Mouse (Mus musculus): Measurements from ENCODE around the gene Ldhal6b. TPM values are rescaled to one million over a fixed set of nuclear protein-coding genes. Genes with fewer than 3 reads are reported as not detected.

Ldhal6b gene
- polyA plus RNA-seq, 1 experiment from 2014 or later = not detected

DNA sequence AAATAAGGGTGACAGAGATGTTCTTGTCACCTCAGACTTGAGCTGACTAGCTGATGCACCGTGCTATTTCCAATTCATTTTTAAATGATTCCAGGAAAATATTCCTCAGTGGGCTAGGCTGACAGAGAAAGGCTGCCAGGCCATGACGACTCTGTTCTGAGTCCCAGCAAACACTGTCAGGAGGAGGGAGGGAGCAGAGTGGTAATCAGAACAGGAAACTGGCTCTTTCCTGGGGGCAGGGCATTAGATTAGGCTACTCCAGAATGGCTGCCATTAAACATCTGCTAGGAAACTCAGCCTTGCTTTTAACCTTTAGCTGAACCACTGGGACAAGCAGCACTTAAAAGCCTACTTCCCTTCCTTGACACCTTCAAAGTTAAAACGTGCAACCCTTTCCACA is 6.6 kb upstream of the Ldhal6b start:
- H3K4me1 ChIP-seq = 0 out of 2 replicates have a peak, but pooled peaks cover 4% of the 10 kb centered on the region
- H3K4me2 ChIP-seq (replicated peaks) = no peak overlapping the region
- no peak for ATAC-seq (ENCODE audit: low FRiP score, low read depth)
- no peak overlapping the region for H3K4me3 ChIP-seq
- H3K9me3 ChIP-seq = no peaks in the 10 kb centered on the region
- no peaks in the 10 kb centered on the region for H3K27me3 ChIP-seq
- H3K9ac ChIP-seq = no peak overlapping the region
- WGBS = 31% methylated on average over 3 of the region's 3 CpGs
- H3K36me3 ChIP-seq = peaks cover 22% of the 10 kb centered on the region
- H3K27ac ChIP-seq = no peak overlapping the region

DNA sequence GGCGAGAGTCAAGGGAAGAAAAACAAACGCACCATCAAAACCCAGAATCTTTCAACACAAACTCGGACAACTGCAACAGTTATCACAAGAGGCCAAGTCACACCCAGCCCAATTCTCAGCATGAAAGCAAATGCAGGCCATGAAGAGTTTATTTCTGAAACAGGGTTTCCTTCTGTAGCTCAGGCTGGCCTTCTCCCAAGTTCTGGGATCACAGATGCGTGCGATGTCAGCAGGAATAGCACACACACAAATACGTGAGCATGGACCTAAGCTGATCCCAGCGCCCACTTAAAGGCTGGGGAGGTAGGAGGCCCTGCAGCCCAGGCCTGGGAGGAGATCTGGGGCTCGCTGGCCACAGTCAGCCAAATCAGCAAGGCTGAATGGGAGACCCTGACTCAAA is 5.6 kb upstream of the Ldhal6b start:
- Histone ChIP-seq H3K27ac (no peak overlapping the region), H3K4me1 (no peaks in the 10 kb centered on the region), H3K36me3 (peaks cover 30% of the 10 kb centered on the region), H3K9ac (no peak overlapping the region), H3K4me2 (replicated peaks) (no peak overlapping the region), H3K9me3 (no peaks in the 10 kb centered on the region), H3K27me3 (no peaks in the 10 kb centered on the region), H3K4me3 (no peak overlapping the region)
- WGBS = 89% methylated on average over 8 of the region's 8 CpGs
- ATAC-seq (ENCODE audit: low FRiP score, low read depth) = no peak

DNA sequence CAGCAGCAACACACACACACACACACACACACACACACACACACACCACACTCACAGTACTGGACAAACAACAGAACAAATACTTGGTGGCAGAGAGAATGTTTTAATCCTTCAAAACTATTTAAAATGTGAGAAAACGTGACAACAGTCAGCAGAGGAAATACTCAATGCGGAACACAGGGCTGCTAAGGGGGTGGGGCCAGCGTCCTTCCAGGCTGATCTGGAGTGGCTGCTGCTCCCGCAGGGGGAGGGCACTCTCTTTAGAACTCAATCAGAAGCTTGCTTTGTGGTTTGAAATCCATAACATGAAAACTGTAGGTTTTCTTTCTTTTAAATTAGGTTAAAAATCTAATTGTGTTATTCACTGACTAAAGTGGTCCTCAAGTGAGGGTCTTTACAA is 3.3 kb upstream of the Ldhal6b start:
- Histone ChIP-seq H3K4me1 (no peaks in the 10 kb centered on the region), H3K27ac (no peak overlapping the region), H3K27me3 (no peaks in the 10 kb centered on the region), H3K36me3 (peaks cover 49% of the 10 kb centered on the region), H3K9ac (no peak overlapping the region), H3K4me3 (no peak overlapping the region), H3K4me2 (replicated peaks) (no peak overlapping the region), H3K9me3 (no peaks in the 10 kb centered on the region)
- ATAC-seq (ENCODE audit: low FRiP score, low read depth) = no peak
- 52% methylated on average over 4 of the region's 4 CpGs for WGBS

DNA sequence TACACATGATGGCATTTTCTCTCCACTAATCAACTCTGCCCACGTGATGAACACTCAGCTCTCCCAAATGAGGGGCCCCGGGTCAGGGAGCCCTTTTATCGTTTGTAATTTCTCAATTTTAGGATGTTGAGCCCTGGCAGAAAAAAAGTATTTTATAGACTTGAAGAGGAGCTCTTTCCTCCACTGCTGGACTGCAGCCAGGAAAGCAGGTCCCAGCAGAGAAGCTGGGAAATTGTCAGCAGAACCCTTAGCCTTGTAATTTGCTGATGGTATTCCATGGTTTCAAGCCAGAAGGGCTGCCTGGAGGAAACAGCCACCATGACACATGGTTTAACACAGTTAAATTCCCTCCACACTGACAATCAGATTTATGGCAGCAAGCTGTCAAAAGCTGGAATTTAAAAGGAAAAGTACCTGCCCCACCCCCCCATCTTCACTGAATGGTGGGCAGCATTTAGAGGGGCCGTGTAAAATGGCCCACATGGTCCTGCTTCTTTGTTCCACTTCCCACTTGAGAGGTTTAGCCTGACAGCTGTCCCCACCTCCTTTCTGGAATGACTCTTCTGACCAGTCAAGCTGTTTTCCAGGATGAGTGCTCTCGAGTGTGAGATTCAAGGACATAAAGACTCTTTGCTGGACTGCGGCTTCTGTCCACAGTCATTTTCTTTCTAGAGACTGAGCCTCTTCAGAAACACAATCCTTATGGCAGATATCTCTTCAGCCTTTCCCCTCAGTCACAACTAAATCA is 1.4 kb upstream of the Ldhal6b start:
- WGBS = 73% methylated on average over 6 of the region's 6 CpGs
- ATAC-seq (ENCODE audit: low FRiP score, low read depth) = no peak
- Histone ChIP-seq H3K9me3 (no peaks in the 10 kb centered on the region), H3K4me3 (no peak overlapping the region), H3K27ac (no peak overlapping the region), H3K4me2 (replicated peaks) (no peak overlapping the region), H3K27me3 (no peaks in the 10 kb centered on the region), H3K4me1 (no peaks in the 10 kb centered on the region), H3K9ac (no peak overlapping the region), H3K36me3 (peaks cover 56% of the 10 kb centered on the region)

DNA sequence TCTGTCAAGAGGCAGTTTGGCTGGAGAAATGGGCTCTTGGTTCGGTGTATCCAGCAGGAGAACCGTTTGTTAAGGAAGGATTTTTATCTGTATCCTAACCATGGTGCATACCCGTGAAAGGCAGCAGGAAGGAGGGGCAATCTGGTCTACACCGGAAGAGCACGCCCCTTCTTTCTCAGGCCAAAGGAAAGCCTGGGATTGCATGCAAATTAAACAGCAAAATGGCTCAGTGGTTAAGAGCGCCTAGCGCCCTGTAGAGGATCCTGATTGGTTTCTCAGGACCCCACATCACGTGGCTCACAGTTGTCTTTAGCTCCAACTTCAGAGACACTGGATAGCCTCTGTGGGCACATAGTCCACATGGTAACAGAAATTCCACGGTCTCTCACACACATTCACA is 489 bp upstream of the Ldhal6b start:
- WGBS = 87% methylated on average over 9 of the region's 9 CpGs
- H3K9me3 ChIP-seq = no peaks in the 10 kb centered on the region
- no peak overlapping the region for H3K27ac ChIP-seq
- H3K36me3 ChIP-seq = peaks cover 58% of the 10 kb centered on the region
- no peaks in the 10 kb centered on the region for H3K4me1 ChIP-seq
- H3K27me3 ChIP-seq = no peaks in the 10 kb centered on the region
- H3K4me3 ChIP-seq = no peak overlapping the region
- H3K4me2 ChIP-seq (replicated peaks) = no peak overlapping the region
- ATAC-seq (ENCODE audit: low FRiP score, low read depth) = no peak
- H3K9ac ChIP-seq = no peak overlapping the region

DNA sequence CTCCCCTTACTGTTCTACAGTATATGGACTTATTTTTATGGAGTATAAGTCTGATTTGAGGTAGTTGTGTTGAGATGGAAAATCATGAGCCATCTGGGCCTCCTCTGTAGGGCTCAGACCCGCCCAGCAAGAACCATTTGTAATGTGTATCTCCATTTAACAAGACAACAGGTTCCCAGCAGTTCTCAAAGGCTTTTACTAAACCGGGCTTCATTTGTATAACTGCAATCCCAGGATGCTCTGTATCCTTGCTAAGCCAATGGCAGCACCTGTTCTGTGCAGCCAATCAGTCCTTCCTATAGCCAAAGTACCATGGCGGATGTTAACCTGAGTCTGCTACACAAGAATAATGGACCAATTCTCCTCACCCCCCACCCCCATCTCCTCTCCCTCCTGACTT is 2.0 kb downstream of the Ldhal6b start:
- Histone ChIP-seq H3K36me3 (peaks cover 62% of the 10 kb centered on the region), H3K9me3 (no peaks in the 10 kb centered on the region), H3K27ac (no peak overlapping the region), H3K27me3 (no peaks in the 10 kb centered on the region), H3K9ac (no peak overlapping the region), H3K4me1 (no peaks in the 10 kb centered on the region), H3K4me2 (replicated peaks) (no peak overlapping the region), H3K4me3 (no peak overlapping the region)
- no peak for ATAC-seq (ENCODE audit: low FRiP score, low read depth)
- WGBS = 92% methylated on average over 3 of the region's 3 CpGs

DNA sequence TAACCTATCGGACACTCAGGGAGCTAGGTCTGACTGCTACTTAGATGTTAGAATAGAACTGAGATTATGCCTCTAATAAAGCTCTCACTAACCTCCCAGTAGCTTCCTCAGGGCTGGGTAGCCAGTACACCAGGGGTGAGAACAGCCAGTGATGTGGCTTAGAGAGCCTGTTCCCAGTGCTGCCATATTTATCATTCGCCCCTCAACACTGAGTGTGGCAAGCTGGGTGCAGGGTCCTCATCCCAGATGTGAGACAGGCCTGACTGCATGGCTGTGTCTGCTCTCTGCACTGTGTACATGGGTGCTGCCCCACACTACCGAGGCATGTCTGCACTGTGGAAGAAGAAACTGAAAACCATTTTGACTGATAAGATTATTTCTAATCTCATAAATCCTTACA is 4.5 kb downstream of the Ldhal6b start:
- no peak overlapping the region for H3K4me3 ChIP-seq
- no peak overlapping the region for H3K27ac ChIP-seq
- no peaks in the 10 kb centered on the region for H3K9me3 ChIP-seq
- WGBS = 88% methylated on average over 3 of the region's 3 CpGs
- no peak overlapping the region for H3K9ac ChIP-seq
- H3K36me3 ChIP-seq = peaks cover 60% of the 10 kb centered on the region
- ATAC-seq (ENCODE audit: low FRiP score, low read depth) = no peak
- no peaks in the 10 kb centered on the region for H3K4me1 ChIP-seq
- H3K4me2 ChIP-seq (replicated peaks) = no peak overlapping the region
- H3K27me3 ChIP-seq = no peaks in the 10 kb centered on the region

DNA sequence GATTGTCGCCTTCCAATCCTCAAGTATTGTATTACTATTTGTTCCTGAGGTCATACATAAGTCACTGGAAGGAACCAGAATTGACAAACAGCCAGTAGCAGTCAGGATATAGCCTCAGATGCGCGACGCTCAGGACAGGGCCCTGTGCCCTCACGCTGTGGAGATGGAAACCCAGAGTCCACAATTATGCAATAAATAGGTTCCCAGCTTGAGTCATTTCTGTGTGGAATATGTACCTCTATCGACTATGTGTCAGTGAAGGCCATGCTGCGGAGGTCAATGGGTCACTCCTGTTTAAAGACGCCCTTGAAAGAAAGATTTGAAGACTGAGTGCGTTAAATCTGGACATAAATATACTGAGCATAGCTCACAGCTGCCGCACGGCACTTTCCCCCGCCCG is 5.2 kb downstream of the Ldhal6b start:
- ATAC-seq (ENCODE audit: low FRiP score, low read depth) = no peak
- H3K4me1 ChIP-seq = no peaks in the 10 kb centered on the region
- H3K27ac ChIP-seq = no peak overlapping the region
- H3K9me3 ChIP-seq = no peaks in the 10 kb centered on the region
- H3K36me3 ChIP-seq = peaks cover 53% of the 10 kb centered on the region
- H3K4me2 ChIP-seq (replicated peaks) = no peak overlapping the region
- H3K4me3 ChIP-seq = no peak overlapping the region
- H3K27me3 ChIP-seq = 0 out of 2 replicates have a peak, but pooled peaks cover 3% of the 10 kb centered on the region
- WGBS = 88% methylated on average over 13 of the region's 13 CpGs
- no peak overlapping the region for H3K9ac ChIP-seq

DNA sequence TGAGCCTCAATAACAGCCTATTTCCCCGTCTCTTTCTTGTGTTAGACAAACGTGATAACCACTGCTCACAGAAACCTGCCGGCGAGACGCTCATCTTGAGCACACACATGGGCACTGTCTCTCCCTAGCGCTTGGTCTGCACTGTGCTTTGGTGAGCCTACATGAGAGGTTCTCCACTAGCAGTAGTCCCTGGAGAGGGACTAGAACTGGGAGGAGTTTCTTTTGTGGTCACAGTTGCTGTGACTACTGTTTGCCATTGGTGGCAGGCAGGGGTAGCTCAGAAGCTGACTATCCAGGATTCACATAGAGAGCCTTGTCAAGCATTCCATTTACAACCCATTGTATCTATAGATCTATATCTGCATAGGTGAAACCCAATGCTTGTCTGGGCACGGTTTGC is 5.8 kb downstream of the Ldhal6b start:
- WGBS = 89% methylated on average over 7 of the region's 7 CpGs

DNA sequence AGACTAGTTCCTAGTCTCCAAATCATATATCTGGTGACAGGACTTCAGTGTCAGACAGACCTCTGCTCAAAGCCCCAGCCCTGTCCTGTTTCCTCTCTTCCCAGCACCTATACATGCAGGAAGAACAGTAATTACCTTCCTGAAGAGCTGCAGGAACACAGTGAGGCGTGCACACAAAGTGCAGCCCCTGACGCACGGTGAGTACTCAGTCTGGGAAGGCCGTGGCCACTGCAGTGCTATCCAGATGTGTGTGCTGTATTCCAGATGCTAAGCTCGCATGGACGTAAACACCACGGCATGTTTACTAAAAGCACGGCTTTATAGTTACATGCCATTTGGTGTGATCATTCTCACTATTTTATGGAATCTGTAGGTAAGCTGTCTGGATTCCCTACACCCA is 6.3 kb downstream of the Ldhal6b start:
- Histone ChIP-seq H3K4me2 (replicated peaks) (no peak overlapping the region), H3K27me3 (0 out of 2 replicates have a peak, but pooled peaks cover 7% of the 10 kb centered on the region), H3K4me3 (no peak overlapping the region), H3K4me1 (no peaks in the 10 kb centered on the region), H3K9ac (no peak overlapping the region), H3K9me3 (no peaks in the 10 kb centered on the region), H3K36me3 (peaks cover 43% of the 10 kb centered on the region), H3K27ac (no peak overlapping the region)
- WGBS = 82% methylated on average over 8 of the region's 8 CpGs
- no peak for ATAC-seq (ENCODE audit: low FRiP score, low read depth)

More for the DNA sequence above, 5.8 kb downstream of the Ldhal6b start:
- Histone ChIP-seq H3K9me3 (no peaks in the 10 kb centered on the region), H3K4me2 (replicated peaks) (no peak overlapping the region), H3K4me3 (no peak overlapping the region), H3K4me1 (no peaks in the 10 kb centered on the region), H3K27ac (no peak overlapping the region), H3K27me3 (0 out of 2 replicates have a peak, but pooled peaks cover 5% of the 10 kb centered on the region), H3K9ac (no peak overlapping the region), H3K36me3 (peaks cover 47% of the 10 kb centered on the region)
- no peak for ATAC-seq (ENCODE audit: low FRiP score, low read depth)

DNA sequence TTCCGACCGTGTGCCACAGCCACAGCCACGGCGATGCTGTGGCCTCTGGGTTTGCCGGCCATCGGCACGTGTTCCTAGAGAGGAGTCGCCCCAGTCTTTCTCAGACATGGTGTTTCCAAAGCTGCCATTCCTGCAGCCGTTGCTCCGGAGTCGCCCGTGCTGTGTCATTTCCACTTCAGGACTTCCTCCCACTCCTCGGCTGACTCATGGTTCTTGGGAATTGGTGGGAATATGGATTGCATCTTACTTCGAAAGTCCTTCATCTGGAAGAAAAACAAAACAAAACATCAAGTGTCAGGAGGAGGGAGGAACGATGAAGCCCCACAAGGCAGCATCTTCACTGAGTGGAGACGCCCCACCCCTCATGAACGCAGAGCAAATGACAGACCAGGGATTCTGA is 7.4 kb downstream of the Ldhal6b start:
- Histone ChIP-seq H3K4me3 (no peak overlapping the region), H3K27me3 (0 out of 2 replicates have a peak, but pooled peaks cover 8% of the 10 kb centered on the region), H3K4me1 (peaks cover 7% of the 10 kb centered on the region; the same call in 1 of the 2 replicates), H3K9me3 (no peaks in the 10 kb centered on the region), H3K27ac (no peak overlapping the region), H3K4me2 (replicated peaks) (no peak overlapping the region), H3K36me3 (peaks cover 36% of the 10 kb centered on the region), H3K9ac (no peak overlapping the region)
- no peak for ATAC-seq (ENCODE audit: low FRiP score, low read depth)
- 90% methylated on average over 17 of the region's 17 CpGs for WGBS

DNA sequence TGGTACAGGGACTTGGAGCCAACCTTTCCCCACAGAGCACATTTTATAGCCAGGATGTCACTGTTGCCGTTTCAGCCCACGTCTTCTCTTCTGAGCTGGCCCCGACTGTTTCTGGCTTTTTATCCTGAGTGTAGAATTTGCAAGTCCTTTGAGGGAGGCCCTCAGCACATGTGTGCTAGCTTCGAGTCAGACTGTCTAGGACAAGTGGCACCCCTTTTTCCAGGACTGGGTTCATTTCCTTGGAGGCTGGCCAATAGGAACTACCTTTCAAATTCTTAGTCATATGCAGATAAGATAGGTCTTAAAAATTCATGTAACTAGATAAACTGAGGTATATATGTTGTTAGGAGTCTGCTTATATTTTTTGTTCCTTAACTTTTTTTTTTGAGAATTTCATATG is 8.2 kb downstream of the Ldhal6b start:
- peaks cover 36% of the 10 kb centered on the region for H3K36me3 ChIP-seq
- ATAC-seq (ENCODE audit: low FRiP score, low read depth) = no peak
- 72% methylated on average over 4 of the region's 4 CpGs for WGBS
- peaks cover 7% of the 10 kb centered on the region; the same call in 1 of the 2 replicates for H3K4me1 ChIP-seq
- H3K9me3 ChIP-seq = no peaks in the 10 kb centered on the region
- H3K4me2 ChIP-seq (replicated peaks) = no peak overlapping the region
- no peak overlapping the region for H3K27ac ChIP-seq
- no peak overlapping the region for H3K9ac ChIP-seq
- H3K4me3 ChIP-seq = no peak overlapping the region
- H3K27me3 ChIP-seq = peaks cover 14% of the 10 kb centered on the region

DNA sequence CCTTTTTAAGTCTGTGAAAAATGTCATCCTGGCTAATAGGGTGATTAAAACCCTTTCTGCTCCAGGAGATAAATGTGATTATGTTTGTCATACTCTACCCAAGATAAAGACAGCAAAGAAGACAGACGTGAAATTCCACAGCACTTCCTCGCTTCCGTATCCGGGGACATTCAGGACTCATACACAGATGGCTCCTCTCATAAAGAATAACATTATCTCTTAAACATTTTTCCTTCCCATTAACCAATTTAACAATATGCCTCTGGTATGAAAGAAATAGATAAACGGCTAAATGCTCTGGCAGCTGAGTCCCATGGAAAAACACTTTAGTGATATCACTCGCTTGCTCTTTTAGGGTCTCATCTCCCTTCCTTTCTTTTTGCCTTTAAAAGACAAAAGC is 11.5 kb downstream of the Ldhal6b start:
- 88% methylated on average over 6 of the region's 6 CpGs for WGBS
- Histone ChIP-seq H3K27ac (no peak overlapping the region), H3K4me1 (peaks cover 16% of the 10 kb centered on the region), H3K9ac (no peak overlapping the region), H3K36me3 (peaks cover 20% of the 10 kb centered on the region), H3K9me3 (no peaks in the 10 kb centered on the region), H3K4me2 (replicated peaks) (no peak overlapping the region), H3K4me3 (no peak overlapping the region), H3K27me3 (peaks cover 39% of the 10 kb centered on the region)
- no peak for ATAC-seq (ENCODE audit: low FRiP score, low read depth)

Data from limb, embryonic 13.5 days (tissue).